Mouse (Mus musculus): ENCODE measurements around the gene Rsph6a.
A peak's percentile ranks its signal among the peaks of the same experiment; 100 is the strongest.
"Not testable (repeated sequence)": the region's sequence is repeated elsewhere in the genome, so short reads cannot be mapped to it uniquely, and the experiment has no call there.

Rsph6a gene

GRCm38 (mm10) chr7:19046286-19047069 is 8.0 kb upstream of the Rsph6a start:
- no peak for DNase-seq (ENCODE audit: low spot score in 2 of 2)

- DNase-seq (ENCODE audit: low spot score in 2 of 2) = no peak
Observed at GRCm38 (mm10) chr7:19048006-19048527, 6.4 kb upstream of the Rsph6a start.

DNA sequence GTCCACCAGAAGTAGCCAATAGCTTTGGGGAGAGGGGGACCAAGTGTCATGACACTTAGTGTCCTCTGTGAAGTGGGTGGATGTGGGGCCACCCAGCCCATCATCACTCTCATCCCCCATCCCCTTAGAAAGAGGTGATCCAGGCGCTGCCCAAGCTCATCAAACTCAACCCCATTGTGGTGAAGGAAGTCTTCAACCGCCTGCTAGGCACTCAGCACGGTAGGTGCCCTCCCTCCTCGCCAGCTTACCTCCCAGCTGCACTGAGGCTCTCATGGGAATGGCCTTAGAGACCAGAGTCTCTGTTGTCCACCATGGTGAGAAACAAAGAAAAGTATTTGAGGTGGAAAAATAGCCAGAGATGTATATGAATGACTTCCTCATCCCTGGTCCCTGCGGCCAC is 5.2 kb upstream of the Rsph6a start:
- no peak for DNase-seq (ENCODE audit: low spot score in 2 of 2)

DNA sequence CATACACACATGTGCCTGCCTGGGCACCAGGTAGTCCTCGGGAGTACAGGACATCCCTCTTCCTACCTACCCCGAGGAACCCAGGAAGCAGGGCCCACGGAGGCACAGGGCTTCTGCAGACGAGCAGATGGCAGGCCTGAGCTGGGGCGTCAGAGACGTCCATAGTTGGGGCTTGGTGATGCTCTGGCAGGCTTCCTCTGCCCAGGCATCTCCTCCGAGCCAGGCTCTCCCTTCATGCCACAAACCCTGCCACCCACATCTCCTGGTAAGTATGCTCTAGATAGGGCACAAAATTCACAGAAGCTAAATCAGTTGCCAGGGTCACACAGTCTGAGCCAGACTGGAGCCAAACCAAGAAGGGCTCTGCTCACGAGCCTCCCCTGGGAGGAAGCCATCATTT is 4.3 kb upstream of the Rsph6a start:
- no peak for DNase-seq (ENCODE audit: low spot score in 2 of 2)

DNA sequence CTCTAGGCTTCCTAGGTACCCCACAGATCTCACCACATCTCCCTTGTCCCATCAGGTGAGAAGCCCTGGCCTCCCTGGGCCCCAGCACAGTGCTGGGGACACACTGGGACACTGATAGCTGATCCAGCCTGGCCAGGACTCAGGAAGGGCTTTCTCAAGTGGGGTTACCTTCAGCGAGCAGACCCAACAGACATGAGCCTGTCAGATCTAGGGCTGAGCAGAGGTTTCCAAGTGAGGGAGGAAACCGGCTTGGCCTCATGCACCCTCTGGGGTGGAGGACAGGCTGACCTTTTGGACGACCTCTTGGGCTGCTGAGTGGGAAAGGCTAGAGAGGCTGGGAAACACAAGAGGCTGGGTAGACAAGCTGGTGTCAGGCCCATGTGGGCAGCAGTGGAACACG is 3.3 kb upstream of the Rsph6a start:
- DNase-seq (ENCODE audit: low spot score in 2 of 2) = no peak

DNA sequence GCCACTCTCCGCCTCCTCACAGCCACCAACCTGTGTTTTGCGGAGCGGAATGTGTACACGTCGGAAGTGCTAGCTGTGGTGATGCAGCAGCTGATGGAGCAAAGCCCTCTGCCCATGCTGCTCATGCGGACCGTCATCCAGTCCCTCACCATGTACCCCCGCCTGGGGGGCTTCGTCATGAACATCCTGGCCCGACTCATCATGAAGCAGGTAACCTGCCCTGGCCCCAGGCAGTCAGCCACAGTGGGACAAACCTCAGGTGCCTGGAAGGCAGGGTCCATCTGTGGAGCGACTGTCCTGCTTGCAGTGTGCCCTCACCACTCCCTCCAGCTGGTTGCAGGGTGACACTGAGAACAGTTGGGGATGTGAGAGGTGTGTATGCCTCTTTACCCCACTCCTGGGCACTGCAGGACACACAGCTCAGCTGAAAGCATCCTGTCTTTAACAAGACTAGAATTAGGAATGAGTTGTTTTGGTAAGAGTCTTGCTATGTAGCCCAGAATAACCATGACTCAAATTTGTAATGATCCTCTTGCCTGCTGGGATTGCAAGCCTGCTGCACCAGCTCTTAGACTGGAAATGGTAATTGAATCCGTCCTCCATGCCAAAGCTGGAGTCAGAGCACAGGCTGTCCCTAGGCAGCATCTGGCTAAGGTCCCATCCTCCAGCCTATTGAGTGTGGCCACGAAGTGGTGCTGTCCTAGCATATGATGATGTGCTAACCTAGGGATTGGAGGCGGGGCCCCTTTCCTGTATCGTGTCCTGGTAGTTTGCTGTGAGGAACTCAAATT is 1.9 kb upstream of the Rsph6a start:
- DNase-seq (ENCODE audit: low spot score in 2 of 2) = no peak

GRCm38 (mm10) chr7:19053136-19053532 is 1.4 kb upstream of the Rsph6a start:
- DNase-seq (ENCODE audit: low spot score in 2 of 2) = no peak

DNA sequence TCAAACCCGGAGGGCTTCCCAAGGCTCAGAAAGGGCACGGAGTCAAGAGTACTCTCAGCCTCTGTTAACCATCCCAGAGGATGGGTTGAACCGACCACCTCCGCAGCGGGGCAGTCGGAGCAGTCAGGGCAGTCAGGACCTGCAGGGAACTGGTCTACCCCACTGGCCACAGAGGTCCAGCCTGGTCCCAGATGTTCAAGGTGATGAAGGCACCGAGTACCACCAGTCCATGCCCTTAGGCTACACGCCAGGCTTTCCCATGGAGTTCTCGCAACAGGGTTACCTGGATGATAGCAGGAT is 237 bp downstream of the Rsph6a start:
- DNase-seq (ENCODE audit: low spot score in 2 of 2) = no peak

DNA sequence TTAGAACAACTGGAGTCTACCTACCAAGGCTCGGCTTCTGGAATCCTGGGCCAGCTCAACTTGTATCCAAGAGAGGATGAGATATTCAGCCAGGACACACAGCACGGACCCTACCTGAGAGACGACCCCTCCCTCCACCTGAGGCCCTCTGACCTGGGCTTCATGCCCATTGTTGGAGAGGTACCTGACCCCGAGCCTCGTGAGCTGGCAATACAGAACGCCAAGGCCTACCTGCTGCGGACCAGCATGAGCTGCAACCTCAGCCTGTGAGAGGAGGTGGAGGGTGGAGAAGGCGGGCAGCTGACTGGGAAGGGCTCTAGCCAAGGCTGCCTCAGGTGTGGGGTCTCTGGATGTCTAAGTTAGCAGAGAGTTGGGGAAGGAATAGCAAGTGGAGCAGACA is 618 bp downstream of the Rsph6a start:
- DNase-seq (ENCODE audit: low spot score in 2 of 2) = no peak

- DNase-seq (ENCODE audit: low spot score in 2 of 2) = no peak
Observed at GRCm38 (mm10) chr7:19057405-19057804, 2.9 kb downstream of the Rsph6a start.

- no peak for DNase-seq (ENCODE audit: low spot score in 2 of 2)
Observed at GRCm38 (mm10) chr7:19065896-19066295, 11.4 kb downstream of the Rsph6a start.

DNA sequence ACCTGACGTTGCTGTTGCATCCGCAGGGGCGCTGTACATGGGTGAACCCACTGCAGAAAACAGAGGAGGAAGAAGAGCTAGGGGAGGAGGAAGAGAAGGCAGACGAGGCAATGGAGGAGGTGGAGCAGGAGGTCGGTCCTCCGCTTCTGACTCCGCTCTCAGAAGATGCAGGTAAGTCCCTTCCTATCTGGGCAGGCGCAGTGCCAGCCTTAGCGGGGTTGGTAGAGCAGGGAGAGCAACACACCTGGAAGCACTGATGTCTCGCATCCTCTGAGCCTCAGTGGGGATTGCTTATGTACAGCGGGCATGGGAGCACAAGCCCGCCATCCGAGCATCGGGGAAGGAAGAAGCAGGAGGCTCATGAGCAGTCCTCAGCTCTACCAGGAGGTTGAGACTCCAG is 12.6 kb downstream of the Rsph6a start:
- no peak for DNase-seq (ENCODE audit: low spot score in 2 of 2)

GRCm38 (mm10) chr7:19067935-19068334 is 13.4 kb downstream of the Rsph6a start:
- DNase-seq (ENCODE audit: low spot score in 2 of 2) = no peak

- DNase-seq (ENCODE audit: low spot score in 2 of 2) = peak; percentile 52 to 64
Observed at GRCm38 (mm10) chr7:19068707-19069106, 14.2 kb downstream of the Rsph6a start.

DNA sequence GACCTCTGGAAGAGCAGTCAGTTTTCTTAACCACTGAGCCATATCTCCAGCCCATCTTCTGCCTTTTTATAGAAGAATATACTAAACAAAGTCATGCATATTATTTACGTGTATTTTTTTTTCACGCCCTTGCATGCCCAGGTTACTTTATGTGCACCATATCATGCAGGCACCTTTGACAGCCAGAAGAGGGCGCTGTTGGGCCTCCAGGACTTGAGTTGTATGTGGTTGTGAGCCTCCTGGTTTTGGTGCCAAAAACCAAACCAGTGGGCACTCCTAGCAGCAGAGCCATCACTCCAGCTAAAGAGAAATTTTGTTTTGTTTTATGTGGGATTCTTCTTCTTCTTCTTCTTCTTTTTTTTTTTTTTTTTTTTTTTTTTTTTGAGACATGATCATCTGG is 15.0 kb downstream of the Rsph6a start:
- DNase-seq (ENCODE audit: low spot score in 2 of 2) = no peak

GRCm38 (mm10) chr7:19071024-19071423 is 16.5 kb downstream of the Rsph6a start:
- DNase-seq (ENCODE audit: low spot score in 2 of 2) = not testable (repeated sequence)

DNA sequence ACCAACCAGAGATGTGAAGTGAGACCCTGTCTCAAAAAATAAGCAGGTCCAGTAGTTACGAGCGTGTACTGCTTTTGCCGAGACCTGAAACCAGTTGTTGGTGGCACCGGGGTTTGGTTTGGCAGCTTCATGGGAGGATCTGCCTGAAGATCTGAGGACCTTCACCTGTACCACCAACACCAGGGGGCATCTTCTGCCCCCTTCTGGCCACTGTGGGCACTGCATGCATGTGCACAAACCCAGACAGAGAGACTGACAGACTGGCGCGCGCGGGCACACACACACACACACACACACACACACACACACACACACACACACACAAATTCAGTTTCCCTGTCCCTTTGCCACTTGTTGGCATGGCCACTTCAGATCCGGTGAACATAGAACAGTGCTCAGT is 19.0 kb downstream of the Rsph6a start:
- no peak for DNase-seq (ENCODE audit: low spot score in 2 of 2)

DNA sequence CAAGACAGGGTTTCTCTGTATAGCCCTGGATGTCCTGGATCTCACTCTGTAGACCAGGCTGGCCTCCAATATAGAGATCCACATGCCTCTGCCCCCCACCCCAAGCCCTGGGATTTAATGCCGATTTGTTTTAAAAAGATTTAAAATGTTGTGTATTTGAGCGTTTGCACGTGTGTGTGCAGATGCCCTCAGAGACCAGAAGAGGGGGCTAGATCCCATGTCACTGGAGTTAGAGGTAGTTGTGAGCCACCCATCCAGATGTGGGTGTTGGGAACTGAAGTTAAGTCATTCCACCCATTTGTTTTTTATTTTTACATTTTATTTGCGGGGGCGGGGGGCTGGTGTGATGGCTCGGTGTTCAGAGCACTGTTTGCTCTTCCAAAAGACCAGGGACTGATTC is 20.0 kb downstream of the Rsph6a start:
- DNase-seq (ENCODE audit: low spot score in 2 of 2) = no peak

GRCm38 (mm10) chr7:19075231-19075630 is 20.7 kb downstream of the Rsph6a start:
- DNase-seq (ENCODE audit: low spot score in 2 of 2) = no peak

DNA sequence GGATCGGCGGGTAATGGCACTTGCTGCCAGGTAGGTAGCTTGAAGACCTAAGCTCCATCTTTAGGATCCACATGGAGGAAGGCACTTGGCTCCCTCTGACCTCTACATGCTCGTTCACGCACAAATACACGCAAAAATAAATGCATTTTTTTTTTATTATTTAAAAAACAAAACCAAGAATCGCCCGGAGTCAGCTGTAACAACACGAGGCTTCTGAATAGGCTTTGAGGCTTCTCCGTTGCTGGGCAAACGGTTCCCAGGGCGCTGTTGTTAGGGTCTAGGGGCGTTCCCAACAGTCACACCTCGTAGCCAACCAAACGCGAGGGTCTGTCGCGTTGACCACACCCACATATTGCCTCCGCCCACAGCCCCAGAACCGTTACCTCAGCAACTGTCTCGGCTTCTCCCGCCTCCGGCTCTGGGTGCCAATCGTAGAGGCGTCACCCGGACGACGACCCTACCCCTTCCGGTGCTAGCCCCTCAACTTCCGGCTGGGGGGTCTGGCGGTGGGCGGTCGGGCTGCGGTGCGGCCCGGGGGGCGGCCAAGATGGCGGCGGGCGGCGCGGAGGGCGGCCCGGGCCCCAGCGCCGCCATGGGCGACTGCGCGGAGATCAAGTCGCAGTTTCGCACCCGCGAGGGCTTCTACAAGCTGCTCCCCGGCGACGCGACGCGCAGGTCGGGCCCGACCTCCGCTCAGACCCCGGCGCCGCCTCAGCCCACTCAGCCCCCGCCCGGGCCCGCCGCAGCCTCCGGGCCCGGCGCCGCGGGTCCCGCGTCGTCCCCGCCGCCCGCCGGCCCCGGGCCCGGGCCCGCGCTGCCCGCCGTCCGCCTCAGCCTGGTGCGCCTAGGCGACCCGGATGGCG is 21.5 kb downstream of the Rsph6a start, which contains the start of gene Dmwd:
Dmwd (plus strand) TSS at position 505 of the 863 bp plus-strand sequence.
- DNase-seq (ENCODE audit: low spot score in 2 of 2) = peak; percentile 81 to 86

GRCm38 (mm10) chr7:19076586-19076991 is 22.1 kb downstream of the Rsph6a start:
- DNase-seq (ENCODE audit: low spot score in 2 of 2) = no peak

- peak; percentile 91 to 92 for DNase-seq (ENCODE audit: low spot score in 2 of 2)
Observed at GRCm38 (mm10) chr7:19077761-19078160, 23.3 kb downstream of the Rsph6a start.
